Mouse (Mus musculus): ENCODE results near the gene Necab2. TPM values are rescaled to one million over a fixed set of nuclear protein-coding genes. Genes with fewer than 3 reads are reported as not detected.

Gene Necab2
- polyA plus RNA-seq, 1 experiment from 2014 or later = 45.7 TPM

Other genes with a start within 250 kb of the Necab2 start
- 693 and 850 TPM in 2 replicates for gene Hsbp1, start 102.2 kb upstream of the Necab2 start, polyA plus RNA-seq (2014; fragmentation: Nextera tagmentation; extraction: Ambion mirVana)
- 17.6 and 19.4 TPM in 2 replicates for gene Mlycd, start 51.8 kb upstream of the Necab2 start, polyA plus RNA-seq (2014; fragmentation: Nextera tagmentation; extraction: Ambion mirVana)
- 0.26 TPM in 1 of 2 replicates, not detected in the other for gene Osgin1, start 12.6 kb upstream of the Necab2 start, polyA plus RNA-seq (2014; fragmentation: Nextera tagmentation; extraction: Ambion mirVana)
- not detected in 2 replicates for gene Slc38a8, start 55.0 kb downstream of the Necab2 start, polyA plus RNA-seq (2014; fragmentation: Nextera tagmentation; extraction: Ambion mirVana)
- 40.4 and 59.5 TPM in 2 replicates for gene Mbtps1, start 112.0 kb downstream of the Necab2 start, polyA plus RNA-seq (2014; fragmentation: Nextera tagmentation; extraction: Ambion mirVana)
- gene Hsdl1, start 128.5 kb downstream of the Necab2 start, polyA plus RNA-seq (2014; fragmentation: Nextera tagmentation; extraction: Ambion mirVana) = 178 and 204 TPM in 2 replicates
- 0.13 and 0.23 TPM in 2 replicates for gene Dnaaf1, start 128.5 kb downstream of the Necab2 start, polyA plus RNA-seq (2014; fragmentation: Nextera tagmentation; extraction: Ambion mirVana)
- gene Taf1c, start 158.5 kb downstream of the Necab2 start, polyA plus RNA-seq (2014; fragmentation: Nextera tagmentation; extraction: Ambion mirVana) = 14.6 and 16.6 TPM in 2 replicates
- 0.21 and 0.32 TPM in 2 replicates for gene Adad2, start 166.0 kb downstream of the Necab2 start, polyA plus RNA-seq (2014; fragmentation: Nextera tagmentation; extraction: Ambion mirVana)
- 0.15 and 0.55 TPM in 2 replicates for gene Kcng4, start 189.0 kb downstream of the Necab2 start, polyA plus RNA-seq (2014; fragmentation: Nextera tagmentation; extraction: Ambion mirVana)
- gene Wfdc1, start 219.6 kb downstream of the Necab2 start, polyA plus RNA-seq (2014; fragmentation: Nextera tagmentation; extraction: Ambion mirVana) = 2.3 and 3.4 TPM in 2 replicates